Mouse (Mus musculus) brain, embryonic 14.5 days (tissue): ENCODE measurements around the gene Unc45b.

Experiments used
- CTCF ChIP-seq: fragments of 200-500 bp; IDR thresholded peaks from 2 replicates; pipeline ENCODE4 v1.5.1; 2012; ENCODE audit warnings: inconsistent platforms, mild to moderate bottlenecking, moderate library complexity, borderline replicate concordance; ENCODE audit not compliant: insufficient read depth, insufficient read length; ENCODE audit errors: extremely low read depth
- POLR2A ChIP-seq: fragments of 200-500 bp; IDR thresholded peaks from 2 replicates; pipeline ENCODE4 v1.6.1; 2012; ENCODE audit warnings: mild to moderate bottlenecking, inconsistent platforms, borderline replicate concordance; ENCODE audit not compliant: poor library complexity, insufficient read depth, insufficient read length, severe bottlenecking; ENCODE audit errors: extremely low read depth

DNA sequence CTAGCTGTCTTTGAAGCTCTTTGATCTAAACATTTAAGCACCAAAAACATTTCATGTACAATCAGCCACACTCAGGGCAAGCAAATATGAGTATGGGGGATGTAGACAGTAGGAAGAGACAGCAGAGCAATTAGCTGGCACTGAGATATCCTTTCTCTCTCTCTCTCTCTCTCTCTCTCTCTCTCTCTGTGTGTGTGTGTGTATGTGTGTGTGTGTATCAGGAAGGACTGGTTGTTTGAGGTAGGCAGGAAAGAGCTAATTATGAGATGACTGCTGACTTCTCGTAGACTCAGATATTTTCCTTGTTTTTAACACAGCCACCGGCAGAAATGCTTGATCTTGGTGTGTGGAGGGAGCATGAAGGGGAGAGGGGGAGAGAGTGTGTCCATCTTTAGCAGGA, 51.4 kb downstream of the Unc45b start:
- TF ChIP-seq POLR2A (no peak), CTCF (no peak)
